13 mouse cellular contexts compared by ENCODE assay signal in the genomic region with DNA sequence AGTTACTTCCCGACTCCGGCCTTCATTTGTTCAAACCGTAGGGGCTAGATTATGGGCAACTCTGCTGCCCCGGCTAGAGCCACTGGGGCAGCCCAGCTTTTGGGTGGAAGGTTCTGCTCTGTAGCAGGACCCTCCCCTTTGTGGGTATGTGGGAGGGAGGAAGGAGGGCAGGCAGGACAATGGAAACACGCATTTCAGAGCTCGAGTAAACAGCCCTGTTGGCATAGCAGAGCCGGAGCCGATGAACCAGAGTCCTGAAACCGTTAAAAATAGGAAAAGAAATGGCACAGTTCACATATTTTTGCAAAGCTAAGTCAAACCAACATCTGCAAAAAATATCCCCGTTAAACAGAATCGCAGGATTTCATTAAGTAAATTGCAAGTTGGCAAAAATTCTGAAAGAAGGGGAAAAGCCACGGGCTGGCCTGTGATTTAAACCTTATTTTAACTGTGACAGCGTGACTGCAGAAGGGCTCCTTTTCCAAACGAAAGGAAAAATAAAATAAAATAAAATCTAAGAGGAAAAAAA. TPM values are rescaled to one million over a fixed set of nuclear protein-coding genes. Genes with fewer than 3 reads are reported as not detected.
DNase-seq lines count a peak whose midpoint lies in the region; ATAC-seq and TF ChIP-seq lines count a peak whose summit lies in the region.
"Had no signal": no experiment of that assay in that cellular context is flagged by ENCODE, and none has a peak within 500 bp of the region (broad histone marks: within the 10 kb centered on the region; RNA-seq: fewer than 3 reads in every experiment).

No protein-coding gene starts in this region.

- no peaks in the 10 kb centered on the region for H3K9me3 ChIP-seq in kidney, embryonic 16.5 days (ENCODE audit: low read length)
- no peaks in the 10 kb centered on the region for H3K9me3 ChIP-seq in limb, embryonic 10.5 days (replicated peaks)

- TF ChIP-seq CTCF in heart, adult 2 months (IDR thresholded peaks at IDR 0.05): no peak

- peaks cover 38% of the 10 kb centered on the region for H3K4me1 ChIP-seq in heart, adult 2 months (ENCODE audit: control insufficient read depth, insufficient read depth, low read length)
- H3K4me1 ChIP-seq in kidney, embryonic 16.5 days (ENCODE audit: insufficient read depth, low read length): peaks cover 81% of the 10 kb centered on the region
- H3K4me1 ChIP-seq in brown adipose tissue, adult 24 weeks (ENCODE audit: control insufficient read depth, insufficient read depth, insufficient read length, low read length): peaks cover 89% of the 10 kb centered on the region
- peaks cover 96% of the 10 kb centered on the region for H3K4me1 ChIP-seq in limb, embryonic 10.5 days

- intact Hi-C loops in heart, adult 2 months (cut with DNase I): no loop called here

- DNase-seq in heart, adult 2 months: no peak
- no peak for DNase-seq in heart, adult 8-10 months (ENCODE audit: low spot score)
- no peak for DNase-seq in kidney, adult 8-10 months
- no peak for DNase-seq in limb, embryonic 10.5 days (ENCODE audit: low spot score)
- DNase-seq in ovary, postnatal 10 days (ENCODE audit: low spot score): no peak
- no peak for DNase-seq in right cerebral cortex, postnatal 25 days
- DNase-seq: adrenal gland, postnatal 36 days; B cell, adult 2 months; cerebellum, postnatal 14 days; lung, postnatal 36 days; right cerebral cortex, postnatal 14 days had no signal

- H3K36me3 ChIP-seq in heart, adult 2 months (ENCODE audit: control insufficient read depth, insufficient read depth, low read length): no peaks in the 10 kb centered on the region
- 0 out of 2 replicates have a peak, but pooled peaks cover 8% of the 10 kb centered on the region for H3K36me3 ChIP-seq in kidney, embryonic 16.5 days (ENCODE audit: insufficient read depth, low read length)
- peaks cover 57% of the 10 kb centered on the region for H3K36me3 ChIP-seq in limb, embryonic 10.5 days

- no peak overlapping the region for H3K9ac ChIP-seq in heart, adult 2 months (ENCODE audit: low read depth, low read length)
- no peak overlapping the region for H3K9ac ChIP-seq in kidney, embryonic 16.5 days (replicated peaks; ENCODE audit: low read length)

- H3K79me2 ChIP-seq in heart, adult 2 months (replicated peaks; ENCODE audit: control insufficient read depth, insufficient read depth, low read length): no peaks in the 10 kb centered on the region; the same call in none of the 2 replicates

- no peak for ATAC-seq in kidney, embryonic 16.5 days (ENCODE audit: low FRiP score, low TSS enrichment)

- 51% methylated on average over 14 of the region's 14 CpGs for WGBS in heart, adult 2 months
- WGBS in kidney, embryonic 16.5 days: 29% methylated on average over 14 of the region's 14 CpGs
- 54% methylated on average over 14 of the region's 14 CpGs for WGBS in limb, embryonic 10.5 days

- TF ChIP-seq POLR2A in heart, adult 2 months (IDR thresholded peaks at IDR 0.05; ENCODE audit: insufficient read depth, low read depth, low read length): no peak

- H3K4me2 ChIP-seq in kidney, embryonic 16.5 days (replicated peaks; ENCODE audit: low read depth, low read length): no peak overlapping the region

- H3K27me3 ChIP-seq in heart, adult 2 months (ENCODE audit: control insufficient read depth, insufficient read depth, low read length): no peaks in the 10 kb centered on the region
- H3K27me3 ChIP-seq in kidney, embryonic 16.5 days (ENCODE audit: insufficient read depth, low read length): no peaks in the 10 kb centered on the region
- H3K27me3 ChIP-seq in limb, embryonic 10.5 days (ENCODE audit: low read depth, poor library complexity, severe bottlenecking): no peaks in the 10 kb centered on the region

- TF ChIP-seq EP300 in heart, adult 2 months (IDR thresholded peaks at IDR 0.05; ENCODE audit: insufficient read depth, low read depth, low read length): no peak

- H3K4me3 ChIP-seq in heart, adult 2 months: no peak overlapping the region
- no peak overlapping the region for H3K4me3 ChIP-seq in kidney, embryonic 16.5 days (ENCODE audit: low read length)
- H3K4me3 ChIP-seq in brown adipose tissue, adult 24 weeks (ENCODE audit: insufficient read depth, low read depth, low read length): no peak overlapping the region
- H3K4me3 ChIP-seq in limb, embryonic 10.5 days: no peak overlapping the region

- peak overlapping the region; percentile 44 for H3K27ac ChIP-seq in heart, adult 2 months
- peak overlapping the region; percentile 54 for H3K27ac ChIP-seq in kidney, embryonic 16.5 days (ENCODE audit: low read length)
- peak overlapping the region; percentile 87 for H3K27ac ChIP-seq in brown adipose tissue, adult 24 weeks (replicated peaks; ENCODE audit: low read depth, low read length)
- H3K27ac ChIP-seq in limb, embryonic 10.5 days: peak overlapping the region; percentile 76

RNA-seq across cellular contexts. Expression of a gene that starts 48.1 kb away (rescaled TPM):
- total RNA-seq in heart, adult 2 months (2021): 10 to 100 TPM; 11.0 to 15.1 TPM
- 9.6 and 14.7 TPM in 2 replicates for polyA plus RNA-seq in heart, adult 2 months (2012; rRNA removed)
- 10 to 100 TPM; 10.9 to 16.5 (median 11.9) TPM for total RNA-seq in heart, adult 8-10 months (2022)
- 8.1 and 8.4 TPM in 2 replicates for polyA plus RNA-seq in kidney, embryonic 16.5 days (2015; fragmentation: Nextera tagmentation; extraction: Ambion mirVana)
- 5.3 and 14.8 TPM in 2 replicates for polyA plus RNA-seq in brown adipose tissue, adult 24 weeks (2012; ENCODE audit: insufficient read depth, insufficient read length, missing spikeins)
- polyA plus RNA-seq in limb, embryonic 10.5 days (2016; fragmentation: Nextera tagmentation; extraction: Ambion mirVana): 10.9 and 11.4 TPM in 2 replicates
